Mouse (Mus musculus): Measurements from ENCODE around the gene Sel1l3. TPM values are rescaled to one million over a fixed set of nuclear protein-coding genes. Genes with fewer than 3 reads are reported as not detected.

The Sel1l3 gene
- total RNA-seq, 2 experiments from 2014 or later = 38.9 to 42.1 TPM

DNA sequence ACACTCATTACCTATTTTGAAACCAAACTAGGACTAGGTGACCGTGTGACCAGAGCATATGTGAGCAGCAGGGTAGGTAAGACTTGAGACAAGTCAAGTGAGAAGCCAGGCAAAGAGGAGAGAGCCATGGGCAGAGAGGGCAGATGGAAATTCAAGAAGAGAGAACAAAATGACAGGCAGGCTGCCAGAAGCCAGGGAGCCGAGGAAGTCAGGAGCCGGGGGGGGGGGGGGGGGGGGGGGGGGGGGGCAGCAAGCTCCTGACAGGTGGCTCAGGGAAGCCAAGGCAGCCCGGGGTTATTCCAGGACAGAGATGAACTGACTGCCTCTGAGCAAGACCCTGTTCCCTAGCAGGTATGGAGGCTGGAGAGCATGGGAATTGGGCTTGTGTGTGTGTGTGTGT, 37.7 kb downstream of the Sel1l3 start:
- DNase-seq (ENCODE audit: extremely low spot score in 1 of 2, low spot score in 1 of 2) = no peak

DNA sequence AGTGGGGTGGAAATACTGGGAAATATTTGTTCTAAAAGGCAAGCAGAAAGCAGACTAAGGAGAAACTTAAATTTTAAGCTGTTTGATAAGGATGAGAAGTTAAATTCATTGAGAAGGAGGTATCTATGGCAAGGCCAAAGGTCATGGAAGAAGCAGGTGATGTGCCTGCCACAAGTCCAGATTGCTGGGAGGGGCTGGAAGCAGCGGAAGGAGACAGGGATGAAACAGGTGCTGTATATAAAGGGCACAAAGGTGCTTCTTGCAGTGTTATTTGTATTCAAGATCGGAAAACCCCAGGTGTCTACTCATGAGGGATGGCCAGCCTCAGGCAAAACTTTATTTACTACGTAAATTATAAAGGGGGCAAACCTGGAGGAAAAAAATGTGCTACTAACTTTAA, 38.5 kb downstream of the Sel1l3 start:
- no peak for DNase-seq (ENCODE audit: extremely low spot score in 1 of 2, low spot score in 1 of 2)

DNA sequence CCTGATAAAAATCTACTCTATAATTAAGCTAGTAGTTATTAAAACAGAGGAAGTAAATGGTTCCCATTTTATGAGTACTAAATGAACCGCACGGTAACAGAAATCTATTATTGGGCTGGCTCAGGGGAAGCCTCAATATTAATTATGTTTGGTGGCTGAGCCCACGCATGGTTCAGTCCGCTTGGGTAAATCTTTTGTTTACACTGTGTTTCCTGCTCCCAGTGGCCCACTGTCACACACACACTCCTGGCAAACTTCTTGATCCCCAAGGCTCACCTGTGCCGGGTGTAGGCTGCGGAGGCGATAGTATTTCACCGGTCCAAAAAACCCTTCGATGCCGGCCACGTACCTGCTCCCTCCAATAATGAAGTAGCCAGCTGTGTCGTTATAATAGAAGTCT, 39.3 kb downstream of the Sel1l3 start:
- DNase-seq (ENCODE audit: extremely low spot score in 1 of 2, low spot score in 1 of 2) = no peak

DNA sequence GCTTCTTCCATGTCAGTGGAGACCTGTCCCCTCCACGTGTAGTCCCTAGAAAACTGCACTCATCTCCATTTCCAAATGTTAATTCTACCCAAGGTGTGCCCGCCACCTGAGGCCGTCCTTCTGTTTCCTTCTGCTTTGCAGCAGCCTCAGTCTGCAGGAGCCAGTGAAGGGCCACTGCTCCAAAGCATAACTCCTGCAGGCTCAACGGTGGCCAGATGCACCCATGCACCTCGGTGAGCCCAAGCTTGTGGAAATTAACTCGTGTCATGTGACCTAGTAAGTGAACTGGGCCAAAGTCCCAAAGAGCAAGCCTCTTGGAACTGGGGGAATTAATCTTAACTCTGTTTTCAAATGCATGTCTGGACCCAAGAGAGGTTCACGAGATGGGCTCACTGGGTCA, 40.8 kb downstream of the Sel1l3 start:
- DNase-seq (ENCODE audit: extremely low spot score in 1 of 2, low spot score in 1 of 2) = no peak

DNA sequence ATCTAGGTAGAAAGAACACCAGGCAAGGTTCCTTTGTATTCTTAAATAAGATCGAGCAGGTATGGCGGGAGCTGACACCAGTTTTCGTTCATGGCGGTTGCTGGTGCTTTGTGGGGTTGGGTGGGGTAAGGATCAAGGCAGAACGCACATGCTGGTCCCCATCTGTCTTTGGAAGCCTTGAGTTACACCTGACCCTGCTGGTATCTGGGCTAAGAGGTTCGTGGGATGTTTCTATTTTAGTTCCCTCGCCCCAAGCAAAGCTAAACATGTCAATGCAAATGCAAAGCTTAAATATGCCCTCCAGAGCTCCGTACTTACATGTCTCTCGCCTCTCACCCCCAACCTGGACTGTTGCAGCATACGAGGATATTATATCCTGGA, 41.5 kb downstream of the Sel1l3 start:
- DNase-seq (ENCODE audit: extremely low spot score in 1 of 2, low spot score in 1 of 2) = no peak

DNA sequence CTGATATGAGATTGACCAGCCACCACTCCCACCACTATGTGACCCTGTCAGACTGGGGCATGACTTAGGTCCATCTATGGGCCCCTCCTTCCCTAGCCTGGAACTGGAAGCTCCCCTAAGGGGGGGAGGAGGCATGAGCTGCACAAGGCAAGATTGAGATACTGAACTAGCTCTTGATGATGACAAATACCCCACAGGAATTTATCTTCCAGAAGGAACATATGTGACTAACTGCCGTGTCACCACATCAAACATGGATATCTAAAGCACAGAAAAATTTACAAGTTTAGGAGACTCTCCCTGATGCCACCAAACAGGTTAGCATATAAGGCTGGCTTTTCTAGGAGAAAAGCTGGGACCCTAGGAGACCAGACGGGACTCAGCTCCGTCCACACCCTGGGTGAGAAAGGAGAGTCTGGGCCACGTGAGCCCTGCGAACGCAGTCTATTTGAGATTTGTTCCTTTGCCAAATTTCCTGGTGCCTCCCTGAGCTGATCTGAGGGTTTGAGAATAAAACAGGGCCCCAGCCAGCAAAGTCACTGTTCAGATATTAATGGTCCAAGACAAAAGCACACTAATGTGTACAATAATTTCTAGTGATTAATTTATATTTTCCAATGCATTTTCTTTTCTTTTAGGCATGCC, 42.0 kb downstream of the Sel1l3 start:
- DNase-seq (ENCODE audit: extremely low spot score in 1 of 2, low spot score in 1 of 2) = no peak

DNA sequence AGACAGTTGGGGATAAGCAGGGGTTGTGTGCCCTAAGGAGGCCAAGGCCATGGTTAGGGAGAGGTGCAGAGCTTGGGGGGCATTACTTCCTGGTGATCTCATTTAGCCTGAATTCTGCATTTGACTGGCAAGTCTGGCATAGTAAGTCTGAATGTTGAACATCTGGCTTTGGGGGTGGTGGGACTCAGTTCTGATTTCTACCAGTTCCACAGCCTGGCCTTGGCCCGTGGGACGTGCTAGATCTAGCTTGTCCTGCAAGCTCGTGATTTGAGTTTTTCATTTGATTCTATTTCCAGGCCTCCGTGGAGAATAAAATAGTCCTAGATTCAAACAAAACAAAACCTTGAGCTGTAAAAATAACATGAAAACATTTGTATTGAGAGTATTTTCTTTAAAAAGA, 46.2 kb downstream of the Sel1l3 start:
- DNase-seq (ENCODE audit: extremely low spot score in 1 of 2, low spot score in 1 of 2) = no peak

DNA sequence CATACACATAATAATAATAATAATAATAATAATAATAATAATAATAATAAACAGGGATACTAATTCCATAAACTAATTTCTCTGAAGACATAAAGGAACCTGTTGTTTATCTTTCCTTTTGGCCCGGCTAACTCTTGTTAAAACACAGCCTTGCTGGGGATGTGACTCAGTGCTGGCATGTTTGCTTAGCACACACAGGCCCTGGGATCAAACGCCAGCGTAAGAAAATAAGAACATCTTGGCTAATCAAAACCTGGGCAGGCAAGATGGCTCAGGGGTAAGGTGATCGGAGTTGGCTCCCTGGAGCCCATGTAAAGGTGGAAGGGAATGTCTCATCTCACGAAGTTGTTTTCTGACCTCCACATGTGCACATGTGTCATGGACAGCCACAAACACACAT, 48.1 kb downstream of the Sel1l3 start:
- DNase-seq (ENCODE audit: extremely low spot score in 1 of 2, low spot score in 1 of 2) = no peak

DNA sequence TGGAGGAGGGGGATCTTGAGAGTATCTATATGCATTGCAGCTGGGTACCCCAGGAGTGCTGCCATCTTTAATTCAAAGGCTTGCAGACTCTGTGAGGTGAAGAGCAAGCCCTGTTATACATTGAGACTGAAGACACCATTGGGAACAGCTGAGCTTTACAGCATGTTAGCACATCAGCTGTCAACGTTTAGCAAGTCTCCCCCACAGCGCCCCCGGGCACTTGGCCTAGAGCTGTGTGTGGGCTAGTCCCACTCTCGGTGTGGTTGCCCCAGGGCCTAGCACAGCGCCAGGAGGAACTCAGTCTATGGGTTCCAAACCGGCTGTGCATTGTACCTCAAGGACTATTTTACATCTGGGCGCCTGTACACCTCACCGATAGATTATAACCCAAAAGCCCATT, 51.3 kb downstream of the Sel1l3 start:
- DNase-seq (ENCODE audit: extremely low spot score in 1 of 2, low spot score in 1 of 2) = no peak

DNA sequence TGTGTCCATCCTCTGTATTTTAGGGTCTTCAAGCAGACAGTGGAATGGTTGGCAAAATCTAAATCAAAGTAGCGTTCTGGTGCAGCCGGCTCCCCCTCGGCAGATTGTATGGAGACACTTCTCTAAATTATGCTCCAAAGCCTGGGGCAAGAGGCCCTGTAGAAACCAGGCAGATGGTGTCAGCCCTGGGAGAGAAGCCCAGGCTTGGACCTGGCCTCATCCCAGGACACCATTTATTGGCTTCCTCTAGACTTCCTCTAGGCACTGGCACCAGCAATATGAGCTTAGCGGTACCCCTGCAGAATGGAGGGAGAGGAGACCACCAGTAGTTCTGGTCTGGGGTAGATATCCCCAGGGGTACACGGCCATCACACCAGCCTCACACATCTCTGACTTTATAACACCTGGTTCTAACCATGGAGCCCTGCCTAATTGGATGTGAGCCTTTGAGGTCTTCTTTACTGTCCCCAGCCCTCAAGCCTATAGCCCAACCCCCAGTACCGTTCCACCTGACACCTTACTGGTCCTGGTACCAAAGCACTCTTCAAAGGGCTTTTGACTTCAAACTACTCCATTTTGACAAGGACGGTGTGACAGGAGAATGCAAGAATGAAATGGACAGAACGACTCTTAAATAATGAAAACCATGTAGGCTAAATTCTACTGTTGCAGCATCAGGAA, 52.1 kb downstream of the Sel1l3 start:
- DNase-seq (ENCODE audit: extremely low spot score in 1 of 2, low spot score in 1 of 2) = no peak

DNA sequence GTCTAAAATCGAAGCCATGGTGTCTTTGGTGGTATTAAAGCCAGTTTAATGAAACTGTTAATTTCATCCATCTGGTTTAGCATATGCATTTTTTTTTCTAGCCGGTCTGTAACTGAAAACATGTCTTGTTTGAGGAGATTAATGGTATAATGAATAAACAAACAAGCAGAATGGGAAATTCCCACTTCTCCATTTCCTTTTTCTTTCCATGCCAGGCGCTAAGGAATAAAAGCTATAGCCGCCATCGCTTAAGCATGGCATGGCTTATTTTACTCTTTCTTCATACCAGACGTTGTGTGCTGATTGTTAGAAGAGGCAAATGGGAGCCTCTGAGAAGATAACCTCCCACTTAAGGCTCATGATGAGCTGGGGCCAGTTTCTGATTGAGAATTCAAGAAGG, 53.5 kb downstream of the Sel1l3 start:
- DNase-seq (ENCODE audit: extremely low spot score in 1 of 2, low spot score in 1 of 2) = no peak

DNA sequence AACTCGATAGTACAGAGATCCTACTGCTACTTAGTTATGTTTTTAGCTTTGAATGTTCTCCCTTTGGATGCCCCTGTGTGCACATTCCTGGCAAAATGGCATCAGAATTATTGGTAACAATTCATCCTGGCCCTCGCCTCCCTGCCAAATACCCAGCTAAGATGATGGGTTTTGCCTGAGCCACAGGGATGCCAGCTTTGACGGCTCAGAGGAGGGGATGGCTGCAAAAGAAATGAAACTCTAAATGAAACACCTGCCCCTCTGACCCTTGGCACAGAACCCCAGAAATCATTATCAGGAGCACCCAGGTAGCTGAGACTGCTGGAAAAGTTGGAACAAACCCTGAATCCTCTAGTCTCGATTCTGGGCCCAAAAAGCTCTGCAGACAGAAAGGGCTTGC, 54.1 kb downstream of the Sel1l3 start:
- DNase-seq (ENCODE audit: extremely low spot score in 1 of 2, low spot score in 1 of 2) = no peak

DNA sequence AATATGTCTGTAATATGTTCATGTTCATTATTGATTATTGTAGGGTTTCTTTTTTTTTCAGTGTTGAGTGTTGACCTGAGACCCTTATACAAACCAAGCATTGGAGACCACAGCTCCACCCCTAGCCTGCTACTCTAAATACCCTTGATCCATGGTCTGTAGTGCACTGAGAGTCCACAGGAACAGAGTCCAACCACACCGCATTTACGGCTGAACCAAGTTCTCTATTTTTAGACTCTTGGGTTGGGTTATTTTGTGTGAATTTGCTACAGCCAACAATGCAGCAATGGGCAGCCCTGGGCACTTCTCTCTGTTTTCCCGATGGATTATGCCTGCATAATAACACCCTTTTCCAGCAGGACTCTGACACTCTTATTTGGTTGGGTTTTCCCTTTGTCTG, 54.6 kb downstream of the Sel1l3 start:
- no peak for DNase-seq (ENCODE audit: extremely low spot score in 1 of 2, low spot score in 1 of 2)

DNA sequence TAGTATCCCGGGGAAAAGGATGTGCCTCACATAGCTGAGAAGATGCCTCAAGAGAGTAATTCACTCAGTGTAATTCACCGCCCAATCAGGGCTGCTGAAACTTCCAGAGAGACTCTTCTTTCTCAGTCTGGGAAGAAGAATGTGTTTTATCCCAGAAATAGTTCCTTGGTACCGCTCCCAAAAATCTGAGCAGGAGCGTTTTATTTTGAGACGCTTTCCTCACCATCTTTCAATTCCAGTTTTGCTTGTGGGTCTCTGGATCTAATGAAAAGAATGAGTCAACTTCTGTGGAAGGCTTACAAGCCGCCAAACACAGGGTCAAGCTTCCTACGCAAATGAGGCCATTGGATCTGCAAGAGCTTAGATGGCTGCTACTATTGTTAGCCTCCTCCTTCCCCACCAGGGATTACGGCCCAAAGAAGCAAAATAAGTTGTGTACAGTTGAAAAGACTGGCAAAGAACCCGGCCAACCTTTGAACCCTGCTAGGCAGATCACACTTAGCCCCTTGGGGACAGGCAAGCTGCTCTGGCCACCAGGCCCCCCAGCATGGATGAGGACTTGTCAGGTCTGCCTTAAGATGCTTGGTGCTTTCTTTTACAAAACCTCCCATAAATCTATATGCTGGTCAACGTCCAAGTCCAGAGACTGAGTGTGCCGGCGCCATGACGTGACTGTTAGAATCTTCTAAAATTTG, 57.6 kb downstream of the Sel1l3 start:
- DNase-seq (ENCODE audit: extremely low spot score in 1 of 2, low spot score in 1 of 2) = no peak

DNA sequence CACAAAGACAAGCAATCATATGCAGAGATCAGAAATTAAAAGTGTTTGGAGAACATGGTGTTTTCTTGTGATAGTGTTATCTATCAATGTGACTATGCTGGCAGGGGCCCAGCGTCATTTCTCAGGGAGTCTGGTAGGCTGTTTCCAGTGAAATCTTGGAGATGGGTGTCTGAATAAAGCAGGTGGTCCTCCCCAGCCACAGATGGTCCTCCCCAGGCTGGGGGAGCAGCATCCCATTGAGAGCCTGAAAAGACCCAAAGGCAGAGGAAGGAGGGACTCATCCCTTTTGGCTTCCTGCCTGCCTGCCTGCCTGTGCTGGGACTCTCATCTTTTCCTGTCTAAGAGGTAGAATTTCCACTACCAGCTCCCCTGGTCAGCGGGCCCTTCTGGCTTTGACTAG, 59.2 kb downstream of the Sel1l3 start:
- DNase-seq (ENCODE audit: extremely low spot score in 1 of 2, low spot score in 1 of 2) = peak; percentile 48 to 61

DNA sequence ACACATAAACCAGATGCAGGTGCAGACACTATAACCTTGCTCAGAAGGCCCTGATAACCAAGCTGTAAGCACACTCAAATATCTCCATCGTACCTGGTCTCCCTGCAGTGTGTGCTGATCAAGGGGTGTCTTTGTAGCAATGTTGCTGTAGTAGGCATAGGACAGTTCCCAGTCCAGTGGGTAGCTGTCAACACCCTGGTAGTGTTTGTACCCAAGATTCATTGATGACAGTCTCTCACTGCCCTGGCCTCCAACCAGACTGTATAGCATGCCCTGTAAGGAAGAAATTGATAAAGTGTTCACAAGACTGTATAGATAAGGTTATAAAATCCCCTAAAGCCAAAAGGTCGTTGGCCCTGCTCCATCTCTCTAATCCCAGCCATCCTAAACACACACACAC, 59.6 kb downstream of the Sel1l3 start:
- DNase-seq (ENCODE audit: extremely low spot score in 1 of 2, low spot score in 1 of 2) = no peak

DNA sequence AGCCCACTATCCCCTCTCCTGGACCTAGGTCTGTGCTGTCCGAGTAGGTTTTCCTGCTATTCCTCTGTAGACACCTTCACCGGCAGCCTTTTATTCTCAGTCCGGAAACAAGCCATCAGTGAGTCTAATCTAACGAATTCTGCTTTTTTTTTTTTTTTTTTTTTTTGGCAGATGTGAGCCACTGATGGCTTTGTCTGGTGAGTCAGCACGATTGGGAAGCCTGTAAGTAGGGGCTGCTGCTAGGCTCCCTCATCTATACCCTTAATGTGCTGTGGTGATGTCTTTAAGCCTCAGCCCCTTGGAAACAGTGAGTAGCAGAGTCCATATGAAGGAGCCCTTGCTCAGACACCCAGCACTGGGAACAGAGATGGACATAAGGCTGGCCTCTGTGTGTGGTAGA, 60.6 kb downstream of the Sel1l3 start:
- no peak for DNase-seq (ENCODE audit: extremely low spot score in 1 of 2, low spot score in 1 of 2)

DNA sequence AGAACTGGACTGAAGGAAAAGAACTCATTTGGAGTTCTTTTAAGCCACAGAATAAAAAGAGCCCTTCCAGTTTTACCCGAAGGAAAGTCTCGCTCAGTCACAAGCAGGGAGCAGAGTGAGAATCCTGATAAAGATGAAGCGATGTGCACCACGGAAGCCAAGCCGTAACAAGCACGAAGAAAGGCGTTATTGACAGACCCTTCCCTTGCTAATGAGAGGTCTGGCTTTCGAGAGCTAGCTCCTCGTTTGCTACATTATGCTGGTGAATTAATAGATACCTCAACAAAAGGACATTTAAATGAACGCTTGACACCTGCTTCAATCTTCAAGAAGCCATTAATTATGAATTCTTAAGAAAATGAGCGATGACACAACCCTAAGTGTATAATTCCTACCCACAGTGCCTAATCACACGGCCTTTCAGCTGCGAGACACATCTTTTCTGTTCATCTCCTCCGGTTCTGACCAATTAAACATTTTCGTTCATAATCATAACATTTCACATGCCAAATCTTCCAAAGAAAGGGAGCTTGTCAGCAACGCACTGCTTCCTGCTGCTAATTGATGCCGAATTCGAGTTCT, 62.3 kb downstream of the Sel1l3 start:
- no peak for DNase-seq (ENCODE audit: extremely low spot score in 1 of 2, low spot score in 1 of 2)

DNA sequence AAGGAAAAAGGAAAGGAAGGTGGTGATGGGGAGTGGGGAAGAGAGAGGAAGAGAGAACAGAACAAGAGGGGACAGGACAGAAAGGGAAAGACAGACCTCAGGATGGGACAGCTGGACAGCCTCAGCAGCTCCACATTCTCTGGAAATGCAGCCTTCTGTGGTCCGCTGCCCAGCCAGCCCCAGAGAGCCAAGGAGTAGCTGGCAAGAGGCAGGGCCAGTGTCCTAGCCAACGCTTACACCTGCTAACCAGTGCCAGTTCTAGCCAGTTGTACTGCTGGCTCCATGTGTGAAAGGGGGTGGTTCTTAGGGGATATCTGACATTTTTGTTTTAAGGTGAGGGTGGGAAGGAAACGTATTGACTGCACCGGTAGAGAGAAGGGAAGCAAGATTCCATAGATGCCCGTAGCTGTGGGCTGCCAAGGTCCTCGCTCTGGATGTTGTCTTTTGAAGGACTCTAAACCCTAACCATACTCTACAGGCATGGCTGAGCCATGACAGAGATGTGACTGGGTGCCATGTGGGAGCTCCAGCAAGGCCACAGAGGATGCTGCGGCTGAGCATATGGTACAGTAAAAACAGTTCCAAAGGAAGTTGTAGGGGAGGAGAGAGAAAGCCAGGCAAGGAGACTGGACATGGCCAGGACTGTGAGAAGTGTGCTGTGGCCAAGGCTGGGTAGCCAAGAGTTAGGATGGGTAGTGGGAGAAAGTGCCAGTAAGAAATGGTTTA, 64.6 kb downstream of the Sel1l3 start:
- no peak for DNase-seq (ENCODE audit: extremely low spot score in 1 of 2, low spot score in 1 of 2)

DNA sequence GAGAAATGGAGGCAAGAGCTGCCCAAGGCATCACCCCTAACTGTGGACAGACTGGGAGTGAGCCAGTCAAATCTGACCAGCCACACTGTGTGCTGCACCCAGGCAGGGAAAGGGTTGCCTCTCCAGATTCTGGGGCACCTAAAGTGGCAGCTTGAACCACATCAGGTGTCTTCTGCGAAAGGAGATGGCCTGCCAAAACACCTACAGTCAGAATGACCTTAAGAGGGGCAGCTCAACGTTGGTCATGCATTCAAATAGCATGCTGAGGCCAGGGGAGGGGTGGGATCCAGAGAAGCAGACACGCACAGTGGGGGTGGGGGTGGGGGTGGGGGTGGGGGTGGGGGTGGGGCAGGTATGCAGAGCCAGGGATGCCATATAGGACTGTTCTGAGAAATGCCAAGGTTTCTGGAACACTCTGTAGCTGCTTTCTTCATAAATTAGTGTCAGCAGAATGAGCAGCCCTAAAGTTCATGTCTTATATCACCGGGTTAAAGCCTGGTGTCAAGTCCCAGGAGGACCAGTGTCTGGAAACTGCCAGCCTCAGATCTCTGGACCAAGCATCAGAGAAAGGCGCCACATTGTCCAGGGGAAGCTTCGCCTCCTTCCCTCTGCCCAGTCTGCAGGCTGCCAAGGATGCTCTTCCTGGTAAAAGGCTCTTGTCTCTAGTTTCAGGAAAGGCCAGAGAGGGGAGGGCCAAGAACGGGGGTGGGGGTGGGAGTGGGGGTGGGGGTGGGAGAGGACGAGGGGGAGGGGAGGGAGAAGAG, 65.4 kb downstream of the Sel1l3 start:
- DNase-seq (ENCODE audit: extremely low spot score in 1 of 2, low spot score in 1 of 2) = no peak

Data from layer of hippocampus, postnatal 25 days (tissue).